Mouse (Mus musculus): Measurements from ENCODE around the gene Mtr.

GRCm38 (mm10) chr13:12256871-12257390 lies 982 bp downstream of the Mtr start:
- TF ChIP-seq POLR2A (IDR thresholded peaks at IDR 0.05; ENCODE audit: insufficient read depth, low read length) (no peak), EP300 (IDR thresholded peaks at IDR 0.05; ENCODE audit: insufficient read depth, low read depth, low read length) (no peak), CTCF (IDR thresholded peaks at IDR 0.05; ENCODE audit: low read depth, low read length) (no peak)

Data from ES-Bruce4 (cell line).